Mouse (Mus musculus) CH12.LX (cell line): Measurements from ENCODE around the gene Dyrk3. TPM values are rescaled to one million over a fixed set of nuclear protein-coding genes. Genes with fewer than 3 reads are reported as not detected.

Experiments
- DNase-seq: peaks from one replicate; pipeline ENCODE4 v3.0.0-alpha.2; 2013; ENCODE audit errors: extremely low read depth
- H3K27ac ChIP-seq: 2 replicates; pipeline ENCODE4 v1.5.1; 2012; ENCODE audit warnings: low read depth, mild to moderate bottlenecking, control low read depth, moderate library complexity; ENCODE audit not compliant: insufficient read depth
- H3K27me3 ChIP-seq: replicated peaks from 2 replicates; pipeline ENCODE3; 2012; ENCODE audit warnings: inconsistent platforms
- H3K36me3 ChIP-seq, 2 experiments: replicated peaks in 1 of 2; 2 replicates each; pipeline versions ENCODE3 to v1.6.1; 2012; ENCODE audit warnings: inconsistent platforms in 1 of 2, low read length in 1 of 2, mild to moderate bottlenecking in 1 of 2, mixed read lengths in 1 of 2, moderate library complexity in 1 of 2; ENCODE audit not compliant: control insufficient read depth in 1 of 2, insufficient read depth in 1 of 2
- H3K4me1 ChIP-seq, 2 experiments: 2 replicates each; pipeline ENCODE4 v1.6.1; 2012; ENCODE audit warnings: inconsistent platforms in 1 of 2, moderate library complexity in 1 of 2; ENCODE audit not compliant: insufficient read depth in 2 of 2, control insufficient read depth in 1 of 2
- H3K4me2 ChIP-seq: 2 replicates; pipeline ENCODE4 v1.6.1; 2012; ENCODE audit warnings: low read depth, mild to moderate bottlenecking, control low read depth; ENCODE audit not compliant: poor library complexity, insufficient read depth, severe bottlenecking
- H3K4me3 ChIP-seq, 3 experiments: fragments of 150-350 bp in 1 of 3; sonication (generic) in 1 of 3; replicated peaks in 1 of 3; 2 replicates each; pipeline versions ENCODE3 to v1.5.1; 2011 to 2012; ENCODE audit warnings: low read depth in 2 of 3, low read length in 2 of 3, mild to moderate bottlenecking in 2 of 3, moderate library complexity in 2 of 3, control low read depth in 1 of 3, improper control_type of control experiment in 1 of 3, inconsistent platforms in 1 of 3, mixed read lengths in 1 of 3; ENCODE audit not compliant: poor library complexity in 1 of 3
- H3K79me2 ChIP-seq: replicated peaks from 2 replicates; pipeline ENCODE4 v1.6.1; 2012; ENCODE audit warnings: mild to moderate bottlenecking, moderate library complexity; ENCODE audit not compliant: control insufficient read depth, poor library complexity, insufficient read depth, severe bottlenecking; ENCODE audit errors: extremely low read depth
- H3K9ac ChIP-seq: 2 replicates; pipeline ENCODE4 v1.6.1; 2012; ENCODE audit warnings: low read depth, mild to moderate bottlenecking, control low read depth, moderate library complexity; ENCODE audit not compliant: insufficient read depth
- H3K9me3 ChIP-seq: replicated peaks from 2 replicates; pipeline ENCODE3; 2012; ENCODE audit warnings: low read length, inconsistent platforms, mixed read lengths
- BHLHE40 ChIP-seq: IDR thresholded peaks from 2 replicates; pipeline ENCODE4 v1.6.1; 2011; ENCODE audit warnings: mild to moderate bottlenecking, low read depth, low read length, improper control_type of control experiment
- CHD1 ChIP-seq: IDR thresholded peaks from 2 replicates; pipeline ENCODE4 v1.6.1; 2012; ENCODE audit warnings: low read depth, low read length, improper control_type of control experiment, inconsistent platforms
- CHD2 ChIP-seq: IDR thresholded peaks from 2 replicates; pipeline ENCODE4 v1.6.1; 2011; ENCODE audit warnings: low read length, improper control_type of control experiment
- E2F4 ChIP-seq: IDR thresholded peaks from 2 replicates; pipeline ENCODE4 v1.6.1; 2011; ENCODE audit warnings: low read depth, low read length, improper control_type of control experiment; ENCODE audit not compliant: insufficient replicate concordance
- EP300 ChIP-seq: IDR thresholded peaks from 2 replicates; pipeline ENCODE4 v1.6.1; 2011; ENCODE audit warnings: low read length, improper control_type of control experiment
- IRF4 ChIP-seq: IDR thresholded peaks from 2 replicates; pipeline ENCODE4 v1.6.1; 2014; ENCODE audit warnings: low read depth, mild to moderate bottlenecking, inconsistent platforms, low read length, improper control_type of control experiment
- JUND ChIP-seq: conservative IDR thresholded peaks from 2 replicates; pipeline ENCODE4 v1.6.1; 2011; ENCODE audit warnings: low read depth, low read length, improper control_type of control experiment
- KAT2A ChIP-seq: IDR thresholded peaks from 2 replicates; pipeline ENCODE4 v1.6.1; 2012; ENCODE audit warnings: low read length, improper control_type of control experiment, inconsistent platforms; ENCODE audit not compliant: insufficient replicate concordance
- MAFK ChIP-seq: IDR thresholded peaks from 2 replicates; pipeline ENCODE4 v1.6.1; 2011; ENCODE audit warnings: low read length, improper control_type of control experiment; ENCODE audit not compliant: insufficient replicate concordance
- MAX ChIP-seq: IDR thresholded peaks from 2 replicates; pipeline ENCODE4 v1.6.1; 2011; ENCODE audit warnings: low read length, improper control_type of control experiment
- MAZ ChIP-seq: IDR thresholded peaks from 2 replicates; pipeline ENCODE4 v1.6.1; 2012; ENCODE audit warnings: low read depth, mild to moderate bottlenecking, inconsistent platforms, low read length, improper control_type of control experiment, moderate library complexity
- MEF2A ChIP-seq: IDR thresholded peaks from 2 replicates; pipeline ENCODE4 v1.6.1; 2014; ENCODE audit warnings: low read depth, mild to moderate bottlenecking, inconsistent platforms, low read length, improper control_type of control experiment, borderline replicate concordance
- MXI1 ChIP-seq: IDR thresholded peaks from 2 replicates; pipeline ENCODE4 v1.6.1; 2011; ENCODE audit warnings: mild to moderate bottlenecking, low read depth, low read length, improper control_type of control experiment
- NELFE ChIP-seq: IDR thresholded peaks from 2 replicates; pipeline ENCODE4 v1.6.1; 2011; ENCODE audit warnings: low read depth, low read length, improper control_type of control experiment
- NRF1 ChIP-seq: IDR thresholded peaks from 2 replicates; pipeline ENCODE4 v1.6.1; 2014; ENCODE audit warnings: low read depth, mild to moderate bottlenecking, inconsistent platforms, low read length, improper control_type of control experiment, moderate library complexity
- POLR2A ChIP-seq: IDR thresholded peaks from 2 replicates; pipeline ENCODE4 v1.6.1; 2011; ENCODE audit warnings: low read depth, mild to moderate bottlenecking, improper control_type of control experiment, low read length
- POLR2AphosphoS2 ChIP-seq: IDR thresholded peaks from 2 replicates; pipeline ENCODE4 v1.6.1; 2011; ENCODE audit warnings: low read depth, low read length, improper control_type of control experiment
- RAD21 ChIP-seq: IDR thresholded peaks from 2 replicates; pipeline ENCODE4 v1.6.1; 2011; ENCODE audit warnings: low read depth, mild to moderate bottlenecking, low read length, improper control_type of control experiment, moderate library complexity
- RCOR1 ChIP-seq: conservative IDR thresholded peaks from 2 replicates; pipeline ENCODE4 v1.6.1; 2012; ENCODE audit warnings: low read depth, mild to moderate bottlenecking, inconsistent platforms, low read length, improper control_type of control experiment
- SIN3A ChIP-seq: IDR thresholded peaks from 2 replicates; pipeline ENCODE4 v1.6.1; 2012; ENCODE audit warnings: low read length, improper control_type of control experiment, inconsistent platforms
- USF2 ChIP-seq: conservative IDR thresholded peaks from 2 replicates; pipeline ENCODE4 v1.6.1; 2011; ENCODE audit warnings: low read depth, low read length, improper control_type of control experiment
- ZNF384 ChIP-seq: IDR thresholded peaks from 2 replicates; pipeline ENCODE4 v1.6.1; 2012; ENCODE audit warnings: low read depth, low read length, improper control_type of control experiment, inconsistent platforms
- dilution Hi-C: fragments of 300-500 bp; cut with MboI; formaldehyde crosslinking; loops from 2 replicates; pipeline ENCODE4 v1.14.3; 2020; ENCODE audit warnings: low sequenced_read_pairs; ENCODE audit not compliant: extremely low pct_unique_long_range_greater_than_20kb, extremely low pct_ligation_motif_present
- in situ Hi-C: fragments of 300-500 bp; cut with MboI; formaldehyde crosslinking; loops from 3 replicates; pipeline ENCODE4 v1.14.3; 2019; ENCODE audit warnings: low sequenced_read_pairs, low pct_ligation_motif_present, low pct_unique_long_range_greater_than_20kb, mixed read lengths
- polyA plus RNA-seq: library from polyadenylated mRNA; unstranded; fragments of >175 nt; gene quantifications from 2 replicates; pipeline ENCODE4 v1.2.1, GENCODE M21; 2012; ENCODE audit warnings: low read depth; ENCODE audit not compliant: insufficient read length
- total RNA-seq, 2 experiments: library from RNA; depleted of rRNA; stranded (reverse); fragments of 300-350 nt in 1 of 2; fragments of >200 nt in 1 of 2; gene quantifications; 2 replicates each; pipeline ENCODE4 v1.2.3; 2012 to 2014

Dyrk3 gene
- total and polyA plus RNA-seq, 3 experiments: 6.4 to 10.1 (median 8.2) TPM

GRCm38 (mm10) chr1:131139102-131140095, 1.3 kb upstream of the Dyrk3 start (continued):
- peak; percentile 98; the same call in 1 of the 2 replicates for TF ChIP-seq CHD1

GRCm38 (mm10) chr1:131137717-131138118, 422 bp downstream of the Dyrk3 start:
- peak overlapping the region; percentile 99 for H3K9ac ChIP-seq
- H3K27ac ChIP-seq: peak overlapping the region; percentile 30; the same call in 1 of the 2 replicates
- H3K4me1 ChIP-seq: peaks cover 11 to 70% of the 10 kb centered on the region in 2 experiments
- no peaks in the 10 kb centered on the region for H3K9me3 ChIP-seq
- H3K27me3 ChIP-seq: no peaks in the 10 kb centered on the region
- TF ChIP-seq CHD2 (no peak), RCOR1 (no peak), E2F4 (no peak), SIN3A (no peak), POLR2A (no peak), MEF2A (no peak), POLR2AphosphoS2 (no peak), USF2 (no peak), MAZ (no peak), NRF1 (no peak), BHLHE40 (no peak), ZNF384 (no peak), KAT2A (no peak), RAD21 (no peak)
- TF ChIP-seq, all 38 proteins: peak for 0
- Histone ChIP-seq H3K79me2 (peaks cover 23% of the 10 kb centered on the region), H3K4me2 (peak overlapping the region; percentile 94), H3K36me3 (peaks cover 4 to 19% of the 10 kb centered on the region in 2 experiments), H3K4me3 (peak overlapping the region; percentile 65 to 96 (median 81))
- dilution Hi-C loops (no loop called here), in situ Hi-C loops (no loop called here)
- DNase-seq: no peak

- Histone ChIP-seq H3K4me1 (peaks cover 10 to 64% of the 10 kb centered on the region in 2 experiments), H3K79me2 (peaks cover 23% of the 10 kb centered on the region), H3K27ac (peak overlapping the region; percentile 10; the same call in 1 of the 2 replicates), H3K4me2 (peak overlapping the region; percentile 94), H3K4me3 (peak overlapping the region; percentile 58 to 81 (median 65)), H3K9me3 (no peaks in the 10 kb centered on the region), H3K9ac (peak overlapping the region; percentile 99), H3K36me3 (peaks cover 9 to 25% of the 10 kb centered on the region in 2 experiments), H3K27me3 (no peaks in the 10 kb centered on the region)
- in situ Hi-C loops: no loop called here
- TF ChIP-seq MXI1: peak; percentile 6; the same call in 1 of the 2 replicates
- TF ChIP-seq MAFK: no peak
- no peak for TF ChIP-seq JUND
- TF ChIP-seq CHD1: peak; percentile 74; the same call in 1 of the 2 replicates
- TF ChIP-seq MAX: 0 out of 2 replicates have a peak, but pooled peaks have one; percentile 23
- TF ChIP-seq NELFE: no peak
- no peak for TF ChIP-seq EP300
- TF ChIP-seq IRF4: no peak
- dilution Hi-C loops: no loop called here
- no peak for DNase-seq
These were observed 1.0 kb downstream of the Dyrk3 start for GRCm38 (mm10) chr1:131137111-131137510.
